Mouse (Mus musculus): ENCODE results near the gene Vmn1r168. TPM values are rescaled to one million over a fixed set of nuclear protein-coding genes. Genes with fewer than 3 reads are reported as not detected.

The Vmn1r168 gene
- total RNA-seq (2023): not detected in 4 replicates

GRCm38 (mm10) chr7:23539432-23539831, at the start of gene Vmn1r168:
Gene Vmn1r168 (plus strand): TSS chr7:23539732.

GRCm38 (mm10) chr7:23507106-23507505, 32.4 kb upstream of the Vmn1r168 start, which contains the start of gene Vmn1r167:
Gene Vmn1r167 (minus strand): TSS chr7:23507206.

GRCm38 (mm10) chr7:23575226-23575625, 35.7 kb downstream of the Vmn1r168 start, which contains the start of gene Vmn1r169:
Gene Vmn1r169 (plus strand): TSS chr7:23575526.

Other genes starting within 250 kb of the Vmn1r168 start
- not detected in 4 replicates for gene Nlrp4e, start 238.5 kb upstream of the Vmn1r168 start, total RNA-seq (2023)
- not detected in 4 replicates for gene Nlrp5, start 153.8 kb upstream of the Vmn1r168 start, total RNA-seq (2023)
- not detected in 4 replicates for gene Vmn1r167, start 32.5 kb upstream of the Vmn1r168 start, total RNA-seq (2023)
- gene Vmn1r169, start 35.8 kb downstream of the Vmn1r168 start, total RNA-seq (2023): not detected in 4 replicates
- gene Vmn1r170, start 66.4 kb downstream of the Vmn1r168 start, total RNA-seq (2023): not detected in 4 replicates
- not detected in 4 replicates for gene Vmn1r171, start 91.0 kb downstream of the Vmn1r168 start, total RNA-seq (2023)
- not detected in 4 replicates for gene Vmn1r172, start 118.6 kb downstream of the Vmn1r168 start, total RNA-seq (2023)
- gene Vmn1r173, start 161.0 kb downstream of the Vmn1r168 start, total RNA-seq (2023): not detected in 4 replicates
- not detected in 4 replicates for gene Vmn1r174, start 212.5 kb downstream of the Vmn1r168 start, total RNA-seq (2023)

Measured in B cell, adult 62 days (primary cell).